11 mouse cellular contexts compared by ENCODE assay signal in the genomic region with DNA sequence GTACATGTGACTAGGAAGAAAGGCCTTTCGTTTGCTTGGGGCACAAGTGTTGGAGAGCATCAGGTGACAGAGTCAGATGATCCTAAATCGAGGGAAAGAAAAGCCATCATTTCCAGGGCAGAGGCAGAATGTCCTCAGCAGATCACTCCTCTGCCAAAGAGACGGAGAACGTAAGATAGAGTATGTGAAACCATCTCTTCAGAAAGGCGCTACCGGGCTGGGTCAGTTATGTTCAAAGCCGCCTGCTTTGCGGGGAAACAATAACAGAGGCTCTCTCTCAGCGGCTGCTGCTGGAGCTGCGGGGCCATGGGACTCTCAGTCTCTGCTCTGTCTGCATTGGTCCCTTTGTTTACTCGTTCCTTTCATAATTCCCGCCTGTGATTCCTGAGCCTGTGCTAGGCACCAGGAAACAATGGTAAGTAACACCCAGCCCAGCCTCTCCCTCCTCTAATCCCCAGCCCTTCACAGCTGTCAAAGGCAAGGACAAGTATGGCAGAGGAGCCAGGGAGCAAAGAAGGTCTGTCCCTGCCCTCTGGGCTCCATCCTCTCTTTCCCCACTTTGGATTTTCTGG.
DNase-seq lines count a peak whose midpoint lies in the region; ATAC-seq lines count a peak whose summit lies in the region.
"Had no signal": no experiment of that assay in that cellular context is flagged by ENCODE, and none has a peak within 500 bp of the region (broad histone marks: within the 10 kb centered on the region; RNA-seq: fewer than 3 reads in every experiment).

No protein-coding gene starts in this region.

- peak overlapping the region; percentile 10; the same call in 1 of the 2 replicates for H3K9ac ChIP-seq in hindbrain, embryonic 14.5 days
- H3K9ac ChIP-seq in neural tube, embryonic 12.5 days = 0 out of 2 replicates have a peak overlapping the region, but pooled peaks have one; percentile 30

- peak overlapping the region; percentile 29; the same call in 1 of the 2 replicates for H3K4me2 ChIP-seq in hindbrain, embryonic 14.5 days (replicated peaks)
- peak overlapping the region; percentile 37 for H3K4me2 ChIP-seq in neural tube, embryonic 12.5 days (replicated peaks)

- H3K27ac ChIP-seq in embryonic facial prominence, embryonic 10.5 days (replicated peaks) = peak overlapping the region; percentile 36
- H3K27ac ChIP-seq in hindbrain, embryonic 14.5 days = no peak overlapping the region
- no peak overlapping the region for H3K27ac ChIP-seq in neural tube, embryonic 12.5 days

- peak; percentile 56 for ATAC-seq in frontal cortex, adult (ENCODE audit: low TSS enrichment)
- peak; percentile 14; the same call in 1 of the 2 replicates for ATAC-seq in hindbrain, embryonic 14.5 days (ENCODE audit: low FRiP score)
- ATAC-seq in neural tube, embryonic 12.5 days (ENCODE audit: low FRiP score, low read depth) = peak; percentile 17; the same call in 1 of the 2 replicates
- no peak for ATAC-seq in megakaryocyte, adult 5-6 weeks (ENCODE audit: poor library complexity, severe bottlenecking)
- ATAC-seq: Patski had no signal

- peaks cover 3% of the 10 kb centered on the region; the same call in 1 of the 2 replicates for H3K27me3 ChIP-seq in embryonic facial prominence, embryonic 10.5 days (replicated peaks; ENCODE audit: low read depth, poor library complexity, severe bottlenecking)
- no peaks in the 10 kb centered on the region for H3K27me3 ChIP-seq in hindbrain, embryonic 14.5 days (ENCODE audit: control insufficient read depth, insufficient read depth, low read length)
- no peaks in the 10 kb centered on the region for H3K27me3 ChIP-seq in neural tube, embryonic 12.5 days (replicated peaks)
- H3K27me3 ChIP-seq: Patski had no signal

- 19% methylated on average over 12 of the region's 12 CpGs for WGBS in embryonic facial prominence, embryonic 10.5 days
- 8% methylated on average over 12 of the region's 12 CpGs for WGBS in hindbrain, embryonic 14.5 days
- WGBS in neural tube, embryonic 12.5 days = 13% methylated on average over 12 of the region's 12 CpGs

- H3K4me1 ChIP-seq in embryonic facial prominence, embryonic 10.5 days = peaks cover 52% of the 10 kb centered on the region
- H3K4me1 ChIP-seq in hindbrain, embryonic 14.5 days (replicated peaks; ENCODE audit: control insufficient read depth, insufficient read depth, low read length) = peaks cover 28% of the 10 kb centered on the region
- peaks cover 36% of the 10 kb centered on the region for H3K4me1 ChIP-seq in neural tube, embryonic 12.5 days

- H3K36me3 ChIP-seq in embryonic facial prominence, embryonic 10.5 days (replicated peaks) = no peaks in the 10 kb centered on the region
- no peaks in the 10 kb centered on the region for H3K36me3 ChIP-seq in hindbrain, embryonic 14.5 days (replicated peaks; ENCODE audit: control insufficient read depth, insufficient read depth)
- no peaks in the 10 kb centered on the region for H3K36me3 ChIP-seq in neural tube, embryonic 12.5 days

- DNase-seq in frontal cortex, postnatal 14 days (ENCODE audit: low spot score in 2 of 2) = no peak
- DNase-seq in embryonic facial prominence, embryonic 10.5 days (ENCODE audit: low spot score) = peak; percentile 36
- peak; percentile 40 for DNase-seq in hindbrain, embryonic 14.5 days (ENCODE audit: low spot score)
- no peak for DNase-seq in natural killer cell, adult 2 months (ENCODE audit: low spot score in 2 of 2)
- DNase-seq in right cerebral cortex, postnatal 14 days = no peak
- DNase-seq: cerebellum, adult 11 months; kidney, adult 8-10 months had no signal

- H3K9me3 ChIP-seq in embryonic facial prominence, embryonic 10.5 days = no peaks in the 10 kb centered on the region
- no peaks in the 10 kb centered on the region for H3K9me3 ChIP-seq in hindbrain, embryonic 14.5 days (ENCODE audit: control insufficient read depth, low read length)
- H3K9me3 ChIP-seq in neural tube, embryonic 12.5 days = no peaks in the 10 kb centered on the region

- H3K4me3 ChIP-seq in embryonic facial prominence, embryonic 10.5 days = peak overlapping the region; percentile 8; the same call in 1 of the 2 replicates
- H3K4me3 ChIP-seq in hindbrain, embryonic 14.5 days (replicated peaks; ENCODE audit: low read length) = no peak overlapping the region
- H3K4me3 ChIP-seq in neural tube, embryonic 12.5 days = no peak overlapping the region

Comparison
In these comparisons a context has a peak if more than half of its experiments do, and no peak if none do; other contexts are left out.
1. DNase-seq: peak in embryonic facial prominence, embryonic 10.5 days (single experiment) and hindbrain, embryonic 14.5 days (single experiment); none in frontal cortex, postnatal 14 days (0 of 2), natural killer cell, adult 2 months (0 of 2) and right cerebral cortex, postnatal 14 days (single experiment).